Mouse (Mus musculus) midbrain, embryonic 14.5 days (tissue): Measurements from ENCODE around the gene Npas3. TPM values are rescaled to one million over a fixed set of nuclear protein-coding genes. Genes with fewer than 3 reads are reported as not detected.

Experiments
- ATAC-seq: fragments of 200-750 bp; cut with Nextera tagmentation; 2 replicates; pipeline ENCODE4 v1.8.0; 2017; ENCODE audit warnings: moderate number of reproducible peaks, moderate library complexity; ENCODE audit not compliant: low FRiP score, low TSS enrichment
- DNase-seq: peaks from one replicate; pipeline ENCODE4 v3.0.0-alpha.2; 2015
- H3K27ac ChIP-seq: fragments of 300-500 bp; sonication (generic); replicated peaks from 2 replicates; pipeline ENCODE4 v1.5.1; 2014; ENCODE audit warnings: mild to moderate bottlenecking, low read depth, low read length, moderate library complexity
- H3K27me3 ChIP-seq: fragments of 300-500 bp; sonication (generic); 2 replicates; pipeline ENCODE4 v1.6.1; 2014; ENCODE audit warnings: low read length, control low read depth, mixed read lengths; ENCODE audit not compliant: control insufficient read depth, insufficient read depth
- H3K36me3 ChIP-seq: fragments of 300-500 bp; sonication (generic); 2 replicates; pipeline ENCODE4 v1.6.1; 2014; ENCODE audit warnings: low read length, control low read depth; ENCODE audit not compliant: control insufficient read depth, insufficient read depth
- H3K4me1 ChIP-seq: fragments of 300-500 bp; sonication (generic); 2 replicates; pipeline ENCODE4 v1.6.1; 2014; ENCODE audit warnings: mild to moderate bottlenecking, antibody characterized with exemption, low read length, control low read depth; ENCODE audit not compliant: control insufficient read depth, insufficient read depth
- H3K4me2 ChIP-seq: fragments of 300-500 bp; sonication (generic); 2 replicates; pipeline ENCODE4 v1.6.1; 2014; ENCODE audit warnings: mild to moderate bottlenecking, low read length, moderate library complexity
- H3K4me3 ChIP-seq: fragments of 300-500 bp; sonication (generic); replicated peaks from 2 replicates; pipeline ENCODE4 v1.5.1; 2014; ENCODE audit warnings: low read depth, low read length
- H3K9ac ChIP-seq: fragments of 300-500 bp; sonication (generic); replicated peaks from 2 replicates; pipeline ENCODE4 v1.6.1; 2014; ENCODE audit warnings: mild to moderate bottlenecking, low read length, moderate library complexity
- H3K9me3 ChIP-seq: fragments of 300-500 bp; sonication (generic); 2 replicates; pipeline ENCODE4 v1.6.1; 2016; ENCODE audit warnings: low read length, control low read depth, mixed read lengths; ENCODE audit not compliant: control insufficient read depth
- WGBS: fragments of 180-500 bp; shearing (Covaris S2); extraction: QIAGEN DNeasy Blood & Tissue Kit; methylation state at CpG from one replicate; pipeline ENCODE4 v1.1.7; 2014; 5-methylcytosine and 5-hydroxymethylcytosine counted together
- polyA plus RNA-seq: library from polyadenylated mRNA; unstranded; fragments of >200 nt; fragmentation: Nextera tagmentation; extraction: Ambion mirVana; gene quantifications from 2 replicates; pipeline ENCODE4 v1.2.1, GENCODE M21; 2014

Npas3 gene
- polyA plus RNA-seq, 1 experiment from 2014 or later: 34.0 TPM

DNA sequence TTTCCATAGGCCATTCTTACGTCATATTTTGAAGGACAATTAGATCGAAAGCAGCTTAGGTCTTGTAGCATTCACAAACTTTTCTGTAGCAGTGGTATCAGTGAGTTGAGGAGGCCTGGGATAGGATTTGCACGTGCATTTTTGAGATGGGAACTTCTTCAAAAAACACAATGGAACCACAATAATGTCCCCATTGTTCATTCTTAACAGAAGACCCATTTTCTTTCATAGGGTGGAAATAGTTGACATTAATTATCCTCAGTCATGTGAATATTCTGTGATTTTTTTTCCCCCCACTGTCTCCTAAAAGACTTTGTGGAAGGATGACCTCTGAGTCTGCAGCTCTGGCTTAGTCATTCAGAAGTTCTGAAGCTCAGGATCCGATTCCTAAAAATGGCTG is 41.9 kb downstream of the Npas3 start:
- Histone ChIP-seq H3K4me1 (peaks cover 17% of the 10 kb centered on the region; the same call in 1 of the 2 replicates), H3K4me3 (no peak overlapping the region), H3K4me2 (no peak overlapping the region), H3K9me3 (no peaks in the 10 kb centered on the region), H3K9ac (no peak overlapping the region), H3K36me3 (no peaks in the 10 kb centered on the region), H3K27me3 (no peaks in the 10 kb centered on the region), H3K27ac (no peak overlapping the region)
- ATAC-seq (no peak), DNase-seq (no peak)
- WGBS: 58% methylated on average over 4 of the region's 4 CpGs

DNA sequence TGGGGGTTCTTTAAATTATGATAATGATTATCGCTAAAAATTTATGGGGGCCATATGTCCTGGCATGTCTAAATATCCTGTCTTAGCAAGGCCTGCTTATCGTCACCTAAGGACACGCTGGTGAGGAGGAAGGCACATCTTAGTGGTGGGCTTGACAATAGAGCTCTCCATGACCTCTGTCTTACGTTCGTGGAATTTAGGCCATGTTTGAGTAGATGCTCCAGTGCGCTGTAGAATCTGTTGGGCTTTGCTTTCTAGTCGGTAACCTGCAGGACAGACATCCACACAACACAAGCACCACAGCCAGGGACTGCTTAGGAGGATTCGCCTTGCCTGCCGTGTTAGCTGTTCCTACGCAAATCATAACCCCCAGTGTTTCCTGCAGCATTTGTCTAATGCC is 42.4 kb downstream of the Npas3 start:
- ATAC-seq: no peak
- no peak overlapping the region for H3K4me2 ChIP-seq
- no peak overlapping the region for H3K9ac ChIP-seq
- H3K27ac ChIP-seq: no peak overlapping the region
- H3K4me3 ChIP-seq: no peak overlapping the region
- 86% methylated on average over 10 of the region's 10 CpGs for WGBS
- no peaks in the 10 kb centered on the region for H3K36me3 ChIP-seq
- no peak for DNase-seq
- no peaks in the 10 kb centered on the region for H3K27me3 ChIP-seq
- H3K9me3 ChIP-seq: no peaks in the 10 kb centered on the region
- peaks cover 20% of the 10 kb centered on the region; the same call in 1 of the 2 replicates for H3K4me1 ChIP-seq

GRCm38 (mm10) chr12:53292010-53292409 is 43.5 kb downstream of the Npas3 start:
- Histone ChIP-seq H3K4me1 (peaks cover 26% of the 10 kb centered on the region; the same call in 1 of the 2 replicates), H3K36me3 (no peaks in the 10 kb centered on the region), H3K4me2 (peak overlapping the region; percentile 31), H3K9me3 (no peaks in the 10 kb centered on the region), H3K27ac (peak overlapping the region; percentile 66), H3K4me3 (no peak overlapping the region), H3K9ac (no peak overlapping the region), H3K27me3 (no peaks in the 10 kb centered on the region)
- 34% methylated on average over 8 of the region's 8 CpGs for WGBS
- peak; percentile 27; the same call in 1 of the 2 replicates for ATAC-seq
- peak; percentile 40 for DNase-seq

- H3K27ac ChIP-seq: peak overlapping the region; percentile 66
- peak overlapping the region; percentile 31 for H3K4me2 ChIP-seq
- 8% methylated on average over 17 of the region's 17 CpGs for WGBS
These were observed 44.2 kb downstream of the Npas3 start for GRCm38 (mm10) chr12:53292508-53293300.

DNA sequence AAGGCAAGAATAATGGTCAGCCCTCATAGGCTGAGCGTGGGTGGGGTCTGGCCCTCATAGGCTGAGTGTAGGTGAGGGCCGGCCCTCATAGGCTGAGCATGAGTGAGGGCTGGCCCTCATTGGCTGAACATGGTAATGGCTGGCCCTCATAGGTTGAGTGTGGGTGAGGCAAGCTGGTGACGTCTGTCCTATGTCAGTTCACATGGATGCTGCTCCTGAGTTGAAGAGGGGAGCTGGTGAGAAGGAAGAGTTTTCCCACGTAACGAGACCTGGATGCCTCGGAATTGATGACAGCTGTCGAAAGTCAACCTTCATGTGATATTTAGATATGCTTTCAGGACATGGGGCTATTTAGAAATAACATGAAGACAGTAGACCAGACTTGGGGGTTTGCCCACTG is 45.5 kb downstream of the Npas3 start:
- H3K4me2 ChIP-seq: no peak overlapping the region
- ATAC-seq (no peak), DNase-seq (no peak)
- H3K4me1 ChIP-seq: peaks cover 37% of the 10 kb centered on the region
- H3K27ac ChIP-seq: no peak overlapping the region
- 94% methylated on average over 7 of the region's 7 CpGs for WGBS
- no peak overlapping the region for H3K4me3 ChIP-seq
- H3K27me3 ChIP-seq: no peaks in the 10 kb centered on the region
- H3K9me3 ChIP-seq: no peaks in the 10 kb centered on the region
- no peak overlapping the region for H3K9ac ChIP-seq
- H3K36me3 ChIP-seq: no peaks in the 10 kb centered on the region

More at GRCm38 (mm10) chr12:53292508-53293300, 44.2 kb downstream of the Npas3 start:
- Histone ChIP-seq H3K36me3 (no peaks in the 10 kb centered on the region), H3K4me3 (no peak overlapping the region), H3K9me3 (no peaks in the 10 kb centered on the region), H3K27me3 (no peaks in the 10 kb centered on the region), H3K9ac (no peak overlapping the region), H3K4me1 (peaks cover 26% of the 10 kb centered on the region; the same call in 1 of the 2 replicates)
- peak; percentile 76 for DNase-seq
- ATAC-seq: peak; percentile 87

DNA sequence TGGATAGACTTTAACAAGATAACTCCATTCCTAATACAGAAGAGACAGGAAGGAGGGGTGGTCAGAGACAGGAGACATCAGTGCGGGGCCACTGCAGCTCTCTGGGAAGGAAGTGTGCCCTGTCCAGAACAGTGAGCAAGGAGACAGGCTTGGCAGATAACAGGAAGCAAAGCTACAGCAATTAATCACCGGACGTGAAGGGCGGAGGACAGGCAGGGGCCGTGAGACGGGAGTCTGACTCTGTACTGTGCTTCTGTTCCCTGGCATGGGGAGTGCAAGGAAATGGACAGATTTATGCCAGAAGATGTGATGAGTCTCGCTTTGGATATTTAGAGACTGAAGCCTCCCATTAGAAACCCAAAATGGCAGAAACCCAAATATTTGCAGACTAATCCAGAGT is 47.3 kb downstream of the Npas3 start:
- ATAC-seq: no peak
- DNase-seq: no peak
- no peak overlapping the region for H3K4me3 ChIP-seq
- no peak overlapping the region for H3K4me2 ChIP-seq
- H3K27ac ChIP-seq: no peak overlapping the region
- H3K9ac ChIP-seq: no peak overlapping the region
- H3K4me1 ChIP-seq: peaks cover 41% of the 10 kb centered on the region
- no peaks in the 10 kb centered on the region for H3K9me3 ChIP-seq
- H3K36me3 ChIP-seq: no peaks in the 10 kb centered on the region
- 69% methylated on average over 7 of the region's 7 CpGs for WGBS
- H3K27me3 ChIP-seq: no peaks in the 10 kb centered on the region

DNA sequence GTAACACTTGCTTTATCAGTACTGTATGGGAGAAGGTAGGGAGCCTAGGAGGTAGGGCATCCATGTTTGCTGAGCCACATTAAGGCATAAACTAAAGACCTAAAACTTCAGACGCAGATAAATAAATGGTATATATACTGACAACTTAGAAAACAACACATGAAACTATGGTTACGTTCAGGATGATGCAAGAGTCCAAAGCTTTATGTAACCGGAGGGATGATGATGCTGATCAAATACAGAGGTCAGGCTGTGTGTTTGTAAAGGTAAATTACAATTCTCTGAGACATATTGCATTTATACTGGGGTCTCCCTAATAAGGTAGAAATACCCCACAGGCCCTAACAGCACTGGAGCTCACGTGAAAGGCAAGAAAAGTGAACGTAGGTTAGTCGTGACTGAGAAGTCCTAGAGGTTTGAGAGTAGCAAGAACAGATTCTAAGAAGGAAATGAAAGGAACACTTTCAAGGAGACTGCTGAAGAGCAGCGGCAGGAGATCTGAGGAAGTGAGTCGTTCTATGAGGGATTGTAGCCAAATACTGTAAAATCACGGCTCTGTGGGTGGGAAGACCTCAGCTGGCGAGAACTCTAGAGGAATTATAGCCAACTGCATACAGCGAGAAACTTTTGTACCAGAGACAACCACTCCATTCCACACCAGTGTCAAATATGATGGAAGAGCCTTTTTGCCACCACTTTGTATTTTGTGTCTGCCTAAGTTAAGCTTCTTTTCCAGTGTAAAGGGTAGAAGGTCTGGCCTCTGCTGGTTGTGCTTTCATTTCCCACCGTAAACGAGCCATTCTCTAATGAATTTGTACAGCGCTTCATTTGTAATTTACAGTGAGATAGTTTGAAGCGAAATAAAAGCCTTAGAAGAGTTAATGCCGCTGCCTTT is 49.7 kb downstream of the Npas3 start:
- H3K36me3 ChIP-seq: no peaks in the 10 kb centered on the region
- 71% methylated on average over 16 of the region's 16 CpGs for WGBS
- no peak overlapping the region for H3K4me3 ChIP-seq
- no peaks in the 10 kb centered on the region for H3K9me3 ChIP-seq
- no peak overlapping the region; the same call in 1 of the 2 replicates for H3K27ac ChIP-seq
- no peak overlapping the region for H3K9ac ChIP-seq
- H3K4me1 ChIP-seq: peaks cover 24% of the 10 kb centered on the region
- H3K27me3 ChIP-seq: no peaks in the 10 kb centered on the region
- ATAC-seq: no peak
- H3K4me2 ChIP-seq: 0 out of 2 replicates have a peak overlapping the region, but pooled peaks have one; percentile 2
- no peak for DNase-seq

GRCm38 (mm10) chr12:53300964-53301363 is 52.5 kb downstream of the Npas3 start:
- WGBS: 51% methylated on average over 2 of the region's 2 CpGs
- ATAC-seq (no peak), DNase-seq (peak; percentile 67)
- H3K4me1 ChIP-seq: peaks cover 22% of the 10 kb centered on the region
- H3K27me3 ChIP-seq: no peaks in the 10 kb centered on the region
- H3K36me3 ChIP-seq: no peaks in the 10 kb centered on the region
- no peak overlapping the region for H3K4me3 ChIP-seq
- H3K4me2 ChIP-seq: no peak overlapping the region
- no peak overlapping the region for H3K9ac ChIP-seq
- H3K9me3 ChIP-seq: no peaks in the 10 kb centered on the region
- H3K27ac ChIP-seq: no peak overlapping the region
